Mouse (Mus musculus) kidney, adult 18-20 months (tissue): Measurements from ENCODE around the gene Scnn1a.

Experiments used
- DNase-seq: peaks from one replicate; pipeline ENCODE4 v3.0.0; 2021

Scnn1a gene

GRCm38 (mm10) chr6:125344084-125344483, 23.6 kb downstream of the Scnn1a start:
- no peak for DNase-seq

- DNase-seq, result no peak
Observed at GRCm38 (mm10) chr6:125344866-125345265, 24.4 kb downstream of the Scnn1a start.

GRCm38 (mm10) chr6:125345625-125346024, 25.2 kb downstream of the Scnn1a start:
- DNase-seq, result no peak

GRCm38 (mm10) chr6:125346029-125346428, 25.6 kb downstream of the Scnn1a start:
- peak; percentile 37 for DNase-seq

- peak; percentile 37 for DNase-seq
Observed at GRCm38 (mm10) chr6:125348721-125349574, 28.5 kb downstream of the Scnn1a start, which contains the start of gene Tnfrsf1a. Gene Tnfrsf1a (plus strand): TSS chr6:125349362.

GRCm38 (mm10) chr6:125349575-125350230, 29.2 kb downstream of the Scnn1a start:
- DNase-seq, result peak; percentile 77

- peak; percentile 64 for DNase-seq
Observed at GRCm38 (mm10) chr6:125350231-125350994, 30.0 kb downstream of the Scnn1a start.

GRCm38 (mm10) chr6:125350995-125351324, 30.5 kb downstream of the Scnn1a start:
- DNase-seq, result no peak

- peak; percentile 29 for DNase-seq
Observed at GRCm38 (mm10) chr6:125351368-125352045, 31.0 kb downstream of the Scnn1a start.

GRCm38 (mm10) chr6:125352046-125352384, 31.6 kb downstream of the Scnn1a start:
- no peak for DNase-seq

- DNase-seq, result no peak
Observed at GRCm38 (mm10) chr6:125352811-125353210, 32.4 kb downstream of the Scnn1a start.

GRCm38 (mm10) chr6:125353221-125353620, 32.8 kb downstream of the Scnn1a start:
- DNase-seq, result no peak

- no peak for DNase-seq
Observed at GRCm38 (mm10) chr6:125353655-125354054, 33.2 kb downstream of the Scnn1a start.

- peak; percentile 75 for DNase-seq
Observed at GRCm38 (mm10) chr6:125354352-125355151, 34.1 kb downstream of the Scnn1a start.

- DNase-seq, result no peak
Observed at GRCm38 (mm10) chr6:125355197-125355741, 34.8 kb downstream of the Scnn1a start.

- peak; percentile 23 for DNase-seq
Observed at GRCm38 (mm10) chr6:125356264-125356663, 35.8 kb downstream of the Scnn1a start.

- DNase-seq, result no peak
Observed at GRCm38 (mm10) chr6:125357334-125357733, 36.9 kb downstream of the Scnn1a start.

- no peak for DNase-seq
Observed at GRCm38 (mm10) chr6:125359999-125360398, 39.5 kb downstream of the Scnn1a start.

- no peak for DNase-seq
Observed at GRCm38 (mm10) chr6:125360846-125361245, 40.4 kb downstream of the Scnn1a start.

- peak; percentile 74 for DNase-seq
Observed at GRCm38 (mm10) chr6:125361467-125362291, 41.2 kb downstream of the Scnn1a start.

- no peak for DNase-seq
Observed at GRCm38 (mm10) chr6:125363021-125363420, 42.6 kb downstream of the Scnn1a start.
